Mouse (Mus musculus): ENCODE measurements around the gene Tcf7l2.

Tcf7l2 gene

GRCm38 (mm10) chr19:55862559-55862958 lies 120.9 kb downstream of the Tcf7l2 start:
- DNase-seq (ENCODE audit: low spot score) = no peak

GRCm38 (mm10) chr19:55865049-55865448 lies 123.4 kb downstream of the Tcf7l2 start:
- no peak for DNase-seq (ENCODE audit: low spot score)

- DNase-seq (ENCODE audit: low spot score) = no peak
Measured at GRCm38 (mm10) chr19:55865774-55866578, 124.4 kb downstream of the Tcf7l2 start.

GRCm38 (mm10) chr19:55867255-55867654 lies 125.6 kb downstream of the Tcf7l2 start:
- DNase-seq (ENCODE audit: low spot score) = no peak

GRCm38 (mm10) chr19:55867905-55868304 lies 126.3 kb downstream of the Tcf7l2 start:
- no peak for DNase-seq (ENCODE audit: low spot score)

GRCm38 (mm10) chr19:55868597-55868996 lies 127.0 kb downstream of the Tcf7l2 start:
- DNase-seq (ENCODE audit: low spot score) = no peak

GRCm38 (mm10) chr19:55870825-55871224 lies 129.2 kb downstream of the Tcf7l2 start:
- DNase-seq (ENCODE audit: low spot score) = no peak

GRCm38 (mm10) chr19:55871496-55871895 lies 129.9 kb downstream of the Tcf7l2 start:
- no peak for DNase-seq (ENCODE audit: low spot score)

- DNase-seq (ENCODE audit: low spot score) = no peak
Measured at GRCm38 (mm10) chr19:55873221-55873620, 131.6 kb downstream of the Tcf7l2 start.

GRCm38 (mm10) chr19:55876501-55876900 lies 134.9 kb downstream of the Tcf7l2 start:
- DNase-seq (ENCODE audit: low spot score) = no peak

- no peak for DNase-seq (ENCODE audit: low spot score)
Measured at GRCm38 (mm10) chr19:55877404-55877915, 135.8 kb downstream of the Tcf7l2 start.

GRCm38 (mm10) chr19:55880664-55881359 lies 139.2 kb downstream of the Tcf7l2 start:
- DNase-seq (ENCODE audit: low spot score) = peak; percentile 44

- DNase-seq (ENCODE audit: low spot score) = no peak
Measured at GRCm38 (mm10) chr19:55886536-55886935, 144.9 kb downstream of the Tcf7l2 start.

GRCm38 (mm10) chr19:55891692-55892183 lies 150.1 kb downstream of the Tcf7l2 start:
- no peak for DNase-seq (ENCODE audit: low spot score)

GRCm38 (mm10) chr19:55893557-55893956 lies 151.9 kb downstream of the Tcf7l2 start:
- no peak for DNase-seq (ENCODE audit: low spot score)

GRCm38 (mm10) chr19:55894396-55894795 lies 152.8 kb downstream of the Tcf7l2 start:
- no peak for DNase-seq (ENCODE audit: low spot score)

GRCm38 (mm10) chr19:55895317-55895716 lies 153.7 kb downstream of the Tcf7l2 start:
- DNase-seq (ENCODE audit: low spot score) = no peak

GRCm38 (mm10) chr19:55895807-55896420 lies 154.3 kb downstream of the Tcf7l2 start:
- DNase-seq (ENCODE audit: low spot score) = no peak

- DNase-seq (ENCODE audit: low spot score) = no peak
Measured at GRCm38 (mm10) chr19:55896629-55897028, 155.0 kb downstream of the Tcf7l2 start.

GRCm38 (mm10) chr19:55902573-55903385 lies 161.2 kb downstream of the Tcf7l2 start:
- no peak for DNase-seq (ENCODE audit: low spot score)

- no peak for DNase-seq (ENCODE audit: low spot score)
Measured at GRCm38 (mm10) chr19:55909039-55909438, 167.4 kb downstream of the Tcf7l2 start.

- DNase-seq (ENCODE audit: low spot score) = no peak
Measured at GRCm38 (mm10) chr19:55911941-55912340, 170.3 kb downstream of the Tcf7l2 start.
